Mouse (Mus musculus) kidney, adult 2 months (tissue): ENCODE results near the gene Arrdc1. TPM values are rescaled to one million over a fixed set of nuclear protein-coding genes. Genes with fewer than 3 reads are reported as not detected.
"Not testable (repeated sequence)": the region's sequence is repeated elsewhere in the genome, so short reads cannot be mapped to it uniquely, and the experiment has no call there.

Source experiments
- DNase-seq: peaks from one replicate; pipeline ENCODE4 v3.0.0; 2021
- H3K27ac ChIP-seq: fragments of 200-500 bp; 2 replicates; pipeline ENCODE4 v1.5.1; 2012; ENCODE audit warnings: low read depth, low read length, control low read depth, inconsistent platforms; ENCODE audit not compliant: insufficient read depth
- H3K27me3 ChIP-seq: fragments of 200-500 bp; replicated peaks from 2 replicates; pipeline ENCODE4 v1.6.1; 2012; ENCODE audit warnings: mild to moderate bottlenecking, moderate library complexity, low read length, inconsistent platforms; ENCODE audit not compliant: control insufficient read depth, insufficient read depth
- H3K36me3 ChIP-seq: fragments of 200-500 bp; 2 replicates; pipeline ENCODE4 v1.6.1; 2012; ENCODE audit warnings: mild to moderate bottlenecking, moderate library complexity, low read length, inconsistent platforms; ENCODE audit not compliant: control insufficient read depth, insufficient read depth
- H3K4me1 ChIP-seq: fragments of 200-500 bp; 2 replicates; pipeline ENCODE4 v1.6.1; 2011; ENCODE audit warnings: low read length; ENCODE audit not compliant: control insufficient read depth, insufficient read depth
- H3K4me3 ChIP-seq: fragments of 200-500 bp; 2 replicates; pipeline ENCODE4 v1.5.1; 2011; ENCODE audit warnings: mild to moderate bottlenecking, low read depth, low read length, control low read depth; ENCODE audit not compliant: insufficient read depth
- CTCF ChIP-seq: fragments of 200-500 bp; conservative IDR thresholded peaks from 2 replicates; pipeline ENCODE4 v1.5.1; 2011; ENCODE audit warnings: low read depth, mild to moderate bottlenecking, control low read depth, low read length, moderate library complexity, mixed read lengths; ENCODE audit not compliant: insufficient read depth, insufficient read length
- POLR2A ChIP-seq: fragments of 200-500 bp; IDR thresholded peaks from one replicate; pipeline ENCODE4 v1.6.1; 2011; ENCODE audit warnings: low read depth, low read length, control low read depth
- WGBS: fragments of 180-500 bp; shearing (Covaris S2); methylation state at CpG from one replicate; pipeline ENCODE4 v1.1.7; 2018; 5-methylcytosine and 5-hydroxymethylcytosine counted together
- polyA plus RNA-seq: library from polyadenylated mRNA; depleted of rRNA; stranded (reverse); fragments of >200 nt; gene quantifications from 2 replicates; pipeline ENCODE4 v1.2.3, GENCODE M21; 2012

Arrdc1 gene
- polyA plus RNA-seq, 1 experiment: 85.7 TPM

DNA sequence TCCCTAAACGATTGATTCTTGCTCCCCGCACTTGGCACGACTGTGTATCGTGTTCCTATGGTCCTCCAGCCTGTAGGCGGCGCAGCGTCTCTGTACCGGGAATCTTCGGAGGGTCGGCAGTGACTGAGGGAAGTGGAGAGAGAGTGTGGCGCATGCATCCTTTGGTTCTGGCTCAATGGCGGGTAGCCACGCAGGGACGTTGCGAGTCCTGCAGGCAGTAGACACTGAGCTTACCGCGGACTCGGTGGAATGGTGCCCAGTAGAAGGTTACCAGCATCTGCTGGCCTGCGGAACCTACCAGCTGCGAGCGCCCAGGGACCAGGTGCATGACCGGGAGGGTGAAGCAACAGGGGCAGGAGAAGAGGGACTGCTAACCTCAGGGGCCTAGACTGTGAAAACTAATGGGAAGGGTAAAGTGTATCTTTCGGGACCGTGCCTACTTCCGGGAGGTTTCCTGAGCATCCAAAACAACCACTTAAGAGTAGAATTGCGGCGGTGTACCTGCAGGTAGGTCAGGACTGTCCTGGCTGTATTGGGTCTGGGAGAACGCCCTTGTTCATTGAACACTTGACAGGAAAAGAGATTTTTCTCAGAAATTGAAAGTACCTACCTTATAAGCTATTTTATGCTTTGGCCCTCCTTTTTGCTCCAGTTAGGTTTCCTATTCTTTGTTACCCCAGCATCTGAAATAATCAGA lies 27.4 kb upstream of the Arrdc1 start, which contains the start of gene Dph7:
Gene Dph7, plus strand, starts transcription at position 97 of the 697 bp plus-strand sequence.
- TF ChIP-seq CTCF: peak; percentile 90
- no peak for TF ChIP-seq POLR2A
- peaks cover 6% of the 10 kb centered on the region; the same call in 1 of the 2 replicates for H3K4me1 ChIP-seq
- H3K27ac ChIP-seq: no peak within 1 kb of the TSS; the same call in 1 of the 2 replicates
- DNase-seq: peak; percentile 87
- H3K36me3 ChIP-seq: no peaks in the 10 kb centered on the region
- WGBS: under 1% methylated on average over 28 of the region's 28 CpGs
- peak within 1 kb of the TSS; percentile 88 for H3K4me3 ChIP-seq
- no peaks in the 10 kb centered on the region for H3K27me3 ChIP-seq

DNA sequence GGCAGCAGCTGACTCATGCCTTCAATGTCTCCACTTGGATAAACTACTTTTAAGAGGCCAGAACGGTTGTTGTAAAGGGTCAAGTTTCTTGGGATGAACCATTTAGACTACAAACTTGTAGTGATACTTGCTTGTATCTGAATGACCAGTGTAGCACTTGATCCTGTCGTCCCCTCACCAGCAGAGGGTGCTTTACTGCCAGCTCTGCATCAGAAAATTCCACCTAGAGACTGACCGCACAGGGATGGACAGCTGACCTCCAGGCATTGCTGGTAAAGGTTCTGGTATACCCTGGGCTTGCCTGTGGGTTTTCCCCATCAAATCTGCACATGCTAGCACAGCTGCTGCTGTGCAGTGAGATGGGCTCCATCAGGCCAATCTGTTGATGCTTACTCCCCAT lies 25.9 kb upstream of the Arrdc1 start:
- no peaks in the 10 kb centered on the region for H3K36me3 ChIP-seq
- no peak overlapping the region for H3K4me3 ChIP-seq
- peak; percentile 71 for DNase-seq
- TF ChIP-seq CTCF: peak; percentile 76
- TF ChIP-seq POLR2A: no peak
- H3K27ac ChIP-seq: no peak overlapping the region
- H3K4me1 ChIP-seq: peaks cover 6% of the 10 kb centered on the region; the same call in 1 of the 2 replicates
- H3K27me3 ChIP-seq: no peaks in the 10 kb centered on the region
- 15% methylated on average over 3 of the region's 3 CpGs for WGBS

DNA sequence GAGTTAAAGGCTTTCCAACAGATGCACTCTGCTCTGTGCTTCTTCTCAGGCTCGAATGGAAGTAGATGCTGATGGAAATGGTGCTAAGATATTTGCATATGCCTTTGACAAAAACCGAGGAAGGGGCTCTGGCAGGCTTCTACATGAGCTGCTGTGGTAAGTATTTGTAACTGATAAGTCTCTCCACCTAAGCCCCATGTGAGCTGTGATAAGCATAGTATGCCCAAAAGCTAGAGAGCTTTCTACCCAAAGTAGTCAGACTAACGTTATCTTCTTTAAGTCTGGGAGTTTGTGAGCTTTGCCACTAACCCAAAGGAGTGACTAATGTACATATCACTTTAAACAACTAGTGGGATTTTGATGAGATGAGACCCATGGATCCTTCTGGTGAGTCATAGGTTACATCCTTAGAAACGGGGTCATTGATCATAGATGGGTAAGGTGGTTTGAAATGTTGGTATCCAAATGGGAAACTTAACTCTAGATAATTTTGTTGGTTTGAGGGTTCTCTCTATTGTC lies 17.5 kb upstream of the Arrdc1 start:
- Histone ChIP-seq H3K4me3 (no peak overlapping the region), H3K4me1 (peaks cover 3% of the 10 kb centered on the region; the same call in 1 of the 2 replicates), H3K27ac (no peak overlapping the region), H3K36me3 (no peaks in the 10 kb centered on the region), H3K27me3 (no peaks in the 10 kb centered on the region)
- 88% methylated on average over 4 of the region's 4 CpGs for WGBS
- no peak for TF ChIP-seq POLR2A
- no peak for TF ChIP-seq CTCF
- no peak for DNase-seq

DNA sequence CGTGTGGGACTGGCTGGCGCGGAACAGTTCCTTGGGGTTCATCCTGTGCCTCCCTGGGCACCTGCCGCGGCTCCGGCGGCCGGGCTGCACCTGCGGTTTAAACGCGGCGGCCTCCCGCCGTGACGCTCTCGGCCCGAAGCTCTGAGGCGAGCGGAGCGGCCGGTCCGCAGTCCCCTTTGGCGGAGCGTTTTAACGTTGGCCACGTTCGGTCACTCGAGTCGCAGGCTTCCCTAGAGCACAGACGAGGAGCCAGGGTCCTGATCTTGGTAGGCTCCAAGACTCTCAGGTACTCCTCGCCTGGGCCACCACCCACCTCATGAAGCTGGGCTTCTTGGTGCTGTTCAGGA lies 15.1 kb upstream of the Arrdc1 start:
- peaks cover 3% of the 10 kb centered on the region; the same call in 1 of the 2 replicates for H3K4me1 ChIP-seq
- no peaks in the 10 kb centered on the region for H3K36me3 ChIP-seq
- no peaks in the 10 kb centered on the region for H3K27me3 ChIP-seq
- peak overlapping the region; percentile 78 for H3K4me3 ChIP-seq
- H3K27ac ChIP-seq: no peak overlapping the region
- TF ChIP-seq POLR2A: no peak
- no peak for TF ChIP-seq CTCF
- no peak for DNase-seq
- under 1% methylated on average over 31 of the region's 31 CpGs for WGBS

DNA sequence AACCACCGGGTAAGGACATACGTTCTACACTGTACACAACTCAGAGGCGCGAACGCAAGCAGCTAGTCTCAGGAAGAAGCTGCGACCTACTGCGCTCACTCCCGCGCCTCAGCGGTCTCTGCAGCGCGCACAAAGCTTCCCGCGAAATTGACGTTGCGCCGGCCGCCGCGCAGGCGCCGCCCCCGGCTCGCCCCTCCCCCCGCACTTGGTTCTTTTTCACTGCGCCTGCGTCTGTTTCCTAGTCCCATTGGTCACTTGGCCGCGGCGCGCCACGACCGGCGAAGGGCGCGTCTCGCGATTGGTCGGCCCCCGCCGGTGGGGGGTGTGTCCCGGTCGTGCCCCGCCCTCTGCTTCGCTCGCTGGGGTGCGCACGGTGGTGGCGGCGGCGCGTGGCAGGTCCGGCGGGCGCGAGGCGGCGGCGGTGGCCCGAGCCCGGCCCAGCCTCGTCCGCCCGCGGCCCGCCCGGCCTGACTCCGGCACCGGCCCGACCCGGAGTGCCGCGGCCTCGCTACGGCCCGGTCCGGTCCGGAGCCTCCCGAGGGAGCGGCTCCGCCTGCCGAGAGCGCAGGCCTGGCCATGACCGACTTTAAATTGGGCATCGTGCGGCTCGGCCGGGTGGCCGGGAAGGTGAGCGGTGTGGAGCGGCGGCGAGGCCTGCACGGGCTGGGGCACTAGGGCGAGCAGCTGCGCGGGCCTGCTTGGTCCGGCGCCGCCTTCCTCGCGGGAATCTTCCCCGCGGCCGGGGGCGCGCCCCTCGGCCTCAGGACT lies 14.6 kb upstream of the Arrdc1 start, which contains the start of gene Zmynd19:
Gene Zmynd19, plus strand, starts transcription at position 372 of the 768 bp plus-strand sequence.
- TF ChIP-seq CTCF (no peak), POLR2A (no peak)
- Histone ChIP-seq H3K4me3 (peak within 1 kb of the TSS; percentile 78), H3K27ac (no peak within 1 kb of the TSS), H3K4me1 (peaks cover 3% of the 10 kb centered on the region; the same call in 1 of the 2 replicates), H3K36me3 (no peaks in the 10 kb centered on the region), H3K27me3 (no peaks in the 10 kb centered on the region)
- under 1% methylated on average over 106 of the region's 108 CpGs for WGBS
- DNase-seq: peak; percentile 99

DNA sequence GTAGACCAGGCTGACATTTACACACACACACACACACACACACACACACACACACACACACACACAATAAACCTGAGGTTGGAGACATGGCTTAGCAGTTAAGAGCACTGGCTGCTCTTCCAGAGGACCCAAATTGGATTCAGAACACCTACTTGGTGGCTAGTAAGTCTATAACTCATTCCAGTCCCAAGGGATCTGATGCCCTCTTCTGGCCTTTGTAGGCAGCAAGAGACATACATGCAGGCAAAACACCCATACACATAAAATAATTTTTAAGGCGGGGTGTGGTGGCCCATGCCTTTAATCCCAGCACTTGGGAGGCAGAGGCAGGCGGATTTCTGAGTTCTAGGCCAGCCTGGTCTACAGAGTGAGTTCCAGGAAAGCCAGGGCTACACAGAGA lies 9.3 kb upstream of the Arrdc1 start:
- H3K27me3 ChIP-seq, H3K27ac ChIP-seq, H3K4me1 ChIP-seq, H3K36me3 ChIP-seq, H3K4me3 ChIP-seq: not testable (repeated sequence)
- TF ChIP-seq CTCF: peak; percentile 38
- WGBS: 33% methylated on average over 2 of the region's 2 CpGs
- peak; percentile 74 for DNase-seq

DNA sequence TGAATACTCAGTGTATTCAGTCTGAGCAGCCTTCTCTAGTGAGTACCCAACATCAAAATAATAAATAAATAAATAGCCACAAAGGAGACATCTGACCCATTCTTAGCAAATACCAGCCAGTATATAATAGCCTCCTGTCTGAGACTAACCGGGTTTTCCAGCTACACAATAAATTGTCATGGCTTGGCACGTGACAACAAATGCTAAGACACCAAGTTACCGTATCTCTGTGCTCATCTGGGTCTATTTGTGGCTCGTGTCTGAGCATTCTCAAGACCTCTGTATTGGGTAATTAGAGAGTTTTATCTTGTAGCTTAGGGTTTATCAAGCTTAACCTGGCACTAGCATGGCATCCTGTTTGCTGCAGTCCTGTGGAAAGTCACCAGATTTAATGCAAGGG lies 7.0 kb upstream of the Arrdc1 start:
- 68% methylated on average over 4 of the region's 4 CpGs for WGBS
- Histone ChIP-seq H3K36me3 (no peaks in the 10 kb centered on the region), H3K4me1 (no peaks in the 10 kb centered on the region), H3K27ac (no peak overlapping the region), H3K4me3 (no peak overlapping the region), H3K27me3 (no peaks in the 10 kb centered on the region)
- no peak for DNase-seq
- no peak for TF ChIP-seq CTCF
